Mouse (Mus musculus) ES-E14 (cell line): ENCODE measurements at regions not wholly inside any gene's neighbourhood (a gene's known extent, or its start where the extent isn't known, plus 50 kb on each side); places are given as distances from the start of the nearest gene placed in this dataset.
A peak's percentile ranks its signal among the peaks of the same experiment; 100 is the strongest.

Experiments used
- DNase-seq: peaks from one replicate; pipeline ENCODE4 v3.0.0-alpha.2; 2013; ENCODE audit warnings: low read depth, low spot score
- H3K27ac ChIP-seq: 2 replicates; pipeline ENCODE4 v1.5.1; 2012; ENCODE audit warnings: low read depth, mild to moderate bottlenecking, low read length, moderate library complexity, mixed read lengths; ENCODE audit not compliant: poor library complexity, insufficient read depth, severe bottlenecking
- H3K36me3 ChIP-seq: 2 replicates; pipeline ENCODE4 v1.6.1; 2012; ENCODE audit warnings: mild to moderate bottlenecking, low read length, moderate library complexity, mixed read lengths; ENCODE audit not compliant: control insufficient read depth, poor library complexity, insufficient read depth, severe bottlenecking
- H3K4me1 ChIP-seq, 2 experiments: fragments of 150-350 bp in 1 of 2; sonication (generic) in 1 of 2; 2 replicates each; pipeline ENCODE4 v1.6.1; 2012; ENCODE audit warnings: low read length in 2 of 2, mild to moderate bottlenecking in 1 of 2, mixed read lengths in 1 of 2; ENCODE audit not compliant: control insufficient read depth in 2 of 2, insufficient read depth in 2 of 2, poor library complexity in 1 of 2
- H3K4me3 ChIP-seq, 2 experiments: fragments of 150-350 bp in 1 of 2; sonication (generic) in 1 of 2; 2 replicates each; pipeline ENCODE4 v1.5.1; 2012; ENCODE audit warnings: low read length in 2 of 2, low read depth in 1 of 2, mild to moderate bottlenecking in 1 of 2, mixed read lengths in 1 of 2; ENCODE audit not compliant: insufficient read depth in 1 of 2, poor library complexity in 1 of 2, severe bottlenecking in 1 of 2
- H3K9ac ChIP-seq: 2 replicates; pipeline ENCODE4 v1.6.1; 2012; ENCODE audit warnings: low read depth, mild to moderate bottlenecking, low read length, mixed read lengths; ENCODE audit not compliant: poor library complexity, insufficient read depth, severe bottlenecking
- H3K9me3 ChIP-seq: fragments of 150-350 bp; sonication (generic); 2 replicates; pipeline ENCODE4 v1.6.1; 2012; ENCODE audit warnings: low read depth, mild to moderate bottlenecking, low read length; ENCODE audit not compliant: control insufficient read depth, insufficient read depth
- CHD2 ChIP-seq: IDR thresholded peaks from 2 replicates; pipeline ENCODE4 v1.6.1; 2014; ENCODE audit warnings: mild to moderate bottlenecking, low read depth, low read length, inconsistent platforms
- HCFC1 ChIP-seq: IDR thresholded peaks from 2 replicates; pipeline ENCODE4 v1.6.1; 2012; ENCODE audit warnings: low read length, inconsistent platforms, borderline replicate concordance; ENCODE audit not compliant: insufficient read depth
- MAFK ChIP-seq: IDR thresholded peaks from 2 replicates; pipeline ENCODE4 v1.6.1; 2014; ENCODE audit warnings: mild to moderate bottlenecking, low read depth, low read length, inconsistent platforms; ENCODE audit not compliant: insufficient read depth
- ZC3H11A ChIP-seq: IDR thresholded peaks from 2 replicates; pipeline ENCODE4 v1.6.1; 2012; ENCODE audit warnings: low read depth, mild to moderate bottlenecking, inconsistent platforms, low read length, borderline replicate concordance
- ZNF384 ChIP-seq: IDR thresholded peaks from 2 replicates; pipeline ENCODE4 v1.6.1; 2012; ENCODE audit warnings: low read depth, low read length, inconsistent platforms
- in situ Hi-C, 2 experiments: fragments of 600-800 bp; cut with MboI; formaldehyde crosslinking; loops; one replicate each; pipeline ENCODE4 v1.15.1; 2025; ENCODE audit warnings: low sequenced_read_pairs in 2 of 2, inconsistent platforms in 1 of 2; ENCODE audit not compliant: unreplicated experiment in 2 of 2

DNA sequence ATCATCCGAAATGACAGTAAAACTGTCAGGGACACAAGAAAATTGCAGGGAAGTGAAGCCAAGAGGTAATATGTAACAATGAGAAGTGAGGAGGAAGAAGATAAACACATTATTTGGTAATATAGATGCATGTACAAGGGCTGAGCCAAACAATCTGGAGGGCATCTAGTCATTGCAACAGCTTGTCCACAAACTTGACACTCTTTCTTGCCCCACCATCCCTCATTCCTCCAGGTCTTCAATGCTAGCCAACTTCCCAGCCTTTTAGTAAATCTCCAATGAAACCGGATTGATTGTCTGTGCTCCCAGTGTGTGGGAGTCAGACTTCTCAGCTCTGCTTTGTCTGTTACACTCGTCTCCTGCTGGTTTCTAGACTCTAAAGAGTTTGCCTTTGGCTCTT, 172.3 kb upstream of the Gbe1 start:
- Histone ChIP-seq H3K4me3 (no peak overlapping the region), H3K27ac (no peak overlapping the region), H3K36me3 (no peaks in the 10 kb centered on the region)

DNA sequence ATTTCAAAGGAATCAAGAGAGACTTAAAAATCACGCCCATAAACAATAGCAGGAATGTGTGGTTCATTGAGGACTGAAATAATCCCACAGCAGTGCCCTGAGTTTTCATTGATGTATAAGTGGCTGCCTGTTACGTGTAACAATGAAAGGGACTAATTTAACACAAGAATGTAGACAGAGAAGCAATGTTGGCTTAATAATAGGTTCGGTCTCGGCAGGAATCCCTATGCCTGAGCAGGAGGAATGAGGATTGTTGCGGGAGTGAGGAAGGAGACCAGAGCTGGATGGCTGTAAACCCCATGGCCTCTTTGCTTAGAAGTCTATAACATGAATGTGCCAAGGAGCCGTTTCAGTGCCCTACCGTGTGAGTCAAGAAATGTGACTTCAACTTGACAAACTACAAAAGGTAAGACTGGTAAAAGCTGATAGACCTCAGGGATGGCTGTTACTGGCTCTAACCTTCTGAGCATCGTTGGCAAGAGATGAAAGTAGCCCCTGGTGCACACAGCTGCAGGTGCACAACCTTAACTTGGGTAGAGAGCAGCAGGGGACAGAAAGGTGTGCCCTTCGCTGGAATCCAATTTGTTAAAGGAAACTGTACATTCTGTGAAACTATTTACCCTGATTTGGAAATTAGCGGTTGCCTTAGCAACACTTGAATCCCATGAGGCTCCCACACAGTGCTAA, 165.9 kb upstream of the Gbe1 start:
- DNase-seq, result peak; percentile 6
- no peak overlapping the region for H3K4me3 ChIP-seq
- H3K9me3 ChIP-seq, result no peaks in the 10 kb centered on the region
- no peaks in the 10 kb centered on the region for H3K36me3 ChIP-seq
- in situ Hi-C loops, result no loop called here
- H3K27ac ChIP-seq, result no peak overlapping the region
- no peak overlapping the region for H3K9ac ChIP-seq
- TF ChIP-seq HCFC1, result no peak
- no peak for TF ChIP-seq CHD2
- no peak for TF ChIP-seq ZNF384
- no peak for TF ChIP-seq MAFK
- TF ChIP-seq ZC3H11A, result no peak
- no peaks in the 10 kb centered on the region for H3K4me1 ChIP-seq

More for the DNA sequence above, 172.3 kb upstream of the Gbe1 start:
- DNase-seq, result no peak
- H3K9me3 ChIP-seq, result no peaks in the 10 kb centered on the region
- TF ChIP-seq ZNF384 (no peak), HCFC1 (no peak), MAFK (no peak), ZC3H11A (no peak), CHD2 (no peak)
- in situ Hi-C loops, result no loop called here
- H3K4me1 ChIP-seq, result no peaks in the 10 kb centered on the region
- H3K9ac ChIP-seq, result no peak overlapping the region

DNA sequence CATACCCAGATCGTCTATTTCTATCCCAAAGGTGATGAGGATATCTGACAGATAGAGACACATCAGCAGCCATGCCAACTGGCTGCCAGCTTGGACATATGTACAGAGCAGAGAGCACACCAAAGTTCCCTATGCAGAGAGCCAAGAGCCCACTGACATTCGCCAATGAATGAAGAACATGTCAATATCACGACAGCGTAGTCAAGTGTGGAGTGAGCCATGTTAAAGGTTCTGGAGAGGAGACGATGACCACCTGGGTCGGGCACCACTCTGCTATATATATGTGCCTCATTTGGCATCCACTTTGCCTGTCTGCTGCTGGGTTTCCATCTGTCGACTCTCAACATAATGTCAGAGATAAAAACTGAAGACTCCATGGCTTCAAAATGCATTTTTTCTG, 159.2 kb upstream of the Gbe1 start:
- no peak overlapping the region for H3K9ac ChIP-seq
- H3K27ac ChIP-seq, result no peak overlapping the region
- no peaks in the 10 kb centered on the region for H3K9me3 ChIP-seq
- no peaks in the 10 kb centered on the region for H3K4me1 ChIP-seq
- in situ Hi-C loops, result no loop called here
- DNase-seq, result no peak
- H3K4me3 ChIP-seq, result no peak overlapping the region
- H3K36me3 ChIP-seq, result no peaks in the 10 kb centered on the region
- TF ChIP-seq ZNF384 (no peak), HCFC1 (no peak), CHD2 (no peak), ZC3H11A (no peak), MAFK (no peak)

DNA sequence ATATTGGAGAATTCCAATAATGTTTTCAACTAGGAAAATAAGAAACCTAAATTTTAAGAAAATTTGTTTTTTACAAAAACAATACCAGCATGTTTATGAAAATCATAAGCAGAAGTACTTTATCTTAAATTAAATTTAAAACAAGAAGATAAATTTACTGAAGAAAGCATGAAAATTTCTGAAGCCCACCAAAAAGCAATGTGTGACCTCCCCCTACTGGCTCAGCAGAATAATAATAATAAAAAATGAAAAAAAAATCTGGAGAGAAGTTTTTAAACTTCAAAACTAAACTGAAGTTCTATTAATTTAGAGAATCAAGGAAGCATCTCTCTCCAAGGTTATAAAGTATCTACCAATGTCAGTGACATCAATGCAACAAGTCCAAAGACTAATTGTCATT, 153.2 kb upstream of the Gbe1 start:
- no peak for DNase-seq
- Histone ChIP-seq H3K4me3 (no peak overlapping the region), H3K36me3 (no peaks in the 10 kb centered on the region), H3K9me3 (no peaks in the 10 kb centered on the region), H3K4me1 (no peaks in the 10 kb centered on the region), H3K27ac (no peak overlapping the region), H3K9ac (no peak overlapping the region)
- TF ChIP-seq ZC3H11A (no peak), MAFK (no peak), ZNF384 (no peak), HCFC1 (no peak), CHD2 (no peak)
- in situ Hi-C loops, result no loop called here

DNA sequence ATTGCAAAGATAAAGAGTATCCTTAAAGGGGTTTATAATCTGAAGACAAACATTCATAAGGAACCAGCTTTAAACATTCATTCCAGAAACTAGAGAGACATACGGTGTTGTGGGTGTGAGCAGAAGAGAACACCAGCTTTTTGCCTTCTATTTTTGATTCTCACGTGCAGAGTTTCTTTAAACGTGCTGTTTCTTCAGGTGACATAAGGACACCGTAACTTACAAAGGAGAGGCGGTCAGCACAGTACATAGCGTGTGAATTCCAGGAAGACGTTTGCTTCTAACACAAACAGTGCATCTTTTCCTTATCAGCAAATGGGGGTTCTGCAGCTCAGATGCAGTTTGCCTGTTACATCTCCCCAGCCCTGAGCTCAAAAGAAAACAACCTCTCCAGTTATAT, 138.6 kb upstream of the Gbe1 start:
- Histone ChIP-seq H3K4me1 (no peaks in the 10 kb centered on the region), H3K9me3 (no peaks in the 10 kb centered on the region), H3K4me3 (no peak overlapping the region), H3K36me3 (no peaks in the 10 kb centered on the region), H3K27ac (no peak overlapping the region), H3K9ac (no peak overlapping the region)
- no peak for TF ChIP-seq MAFK
- no peak for TF ChIP-seq ZNF384
- TF ChIP-seq ZC3H11A, result no peak
- TF ChIP-seq CHD2, result no peak
- TF ChIP-seq HCFC1, result no peak
- no peak for DNase-seq
- in situ Hi-C loops, result no loop called here
